Mouse (Mus musculus) cortical plate, adult 2 months (tissue): ENCODE data around the gene Mast1.

Source experiments
- CTCF ChIP-seq: fragments of 200-500 bp; IDR thresholded peaks from 2 replicates; pipeline ENCODE4 v1.5.1; 2011; ENCODE audit warnings: mild to moderate bottlenecking, control low read depth, low read length; ENCODE audit not compliant: insufficient read depth; ENCODE audit errors: extremely low read depth
- POLR2A ChIP-seq: fragments of 200-500 bp; IDR thresholded peaks from 2 replicates; pipeline ENCODE4 v1.6.1; 2011; ENCODE audit warnings: mild to moderate bottlenecking, low read length, control low read depth; ENCODE audit not compliant: insufficient read depth; ENCODE audit errors: extremely low read depth

GRCm38 (mm10) chr8:84943699-84944098, 6.5 kb upstream of the Mast1 start:
- no peak for TF ChIP-seq CTCF
- no peak for TF ChIP-seq POLR2A
